Mouse (Mus musculus): ENCODE results near the gene Ikzf5. TPM values are rescaled to one million over a fixed set of nuclear protein-coding genes. Genes with fewer than 3 reads are reported as not detected.

Ikzf5 gene
- polyA plus RNA-seq, 1 experiment from 2014 or later, result 25.4 TPM

- H3K27me3 ChIP-seq (ENCODE audit: control insufficient read depth, insufficient read depth, low read length), result no peaks in the 10 kb centered on the region
- H3K9ac ChIP-seq (ENCODE audit: low read depth, low read length), result no peak overlapping the region
- no peak for DNase-seq (ENCODE audit: low spot score)
- H3K9me3 ChIP-seq (ENCODE audit: control insufficient read depth, low read length), result no peaks in the 10 kb centered on the region
- no peak for ATAC-seq (ENCODE audit: low FRiP score)
- H3K4me3 ChIP-seq (ENCODE audit: low read depth, low read length), result no peak overlapping the region
- 92% methylated on average over 8 of the region's 8 CpGs for whole genome bisulfite sequencing
- no peaks in the 10 kb centered on the region for H3K4me1 ChIP-seq (replicated peaks; ENCODE audit: control insufficient read depth, insufficient read depth, low read length)
- H3K27ac ChIP-seq (ENCODE audit: low read depth, low read length), result no peak overlapping the region
- no peak overlapping the region for H3K4me2 ChIP-seq (replicated peaks; ENCODE audit: low read depth, low read length)
- H3K36me3 ChIP-seq (ENCODE audit: control insufficient read depth, insufficient read depth, low read length), result no peaks in the 10 kb centered on the region
Measured at GRCm38 (mm10) chr7:131364131-131364530, 46.2 kb downstream of the Ikzf5 start.

- H3K4me3 ChIP-seq (ENCODE audit: low read depth, low read length), result peak within 1 kb of the TSS; percentile 89
- peak within 1 kb of the TSS; percentile 82 for H3K4me2 ChIP-seq (replicated peaks; ENCODE audit: low read depth, low read length)
- H3K4me1 ChIP-seq (replicated peaks; ENCODE audit: control insufficient read depth, insufficient read depth, low read length), result no peaks in the 10 kb centered on the region
- peak within 1 kb of the TSS; percentile 92 for H3K9ac ChIP-seq (ENCODE audit: low read depth, low read length)
- WGBS, result 0% methylated on average over 55 of the region's 55 CpGs
- no peaks in the 10 kb centered on the region for H3K36me3 ChIP-seq (ENCODE audit: control insufficient read depth, insufficient read depth, low read length)
- H3K9me3 ChIP-seq (ENCODE audit: control insufficient read depth, low read length), result no peaks in the 10 kb centered on the region
- H3K27ac ChIP-seq (ENCODE audit: low read depth, low read length), result peak within 1 kb of the TSS; percentile 70
- ATAC-seq (ENCODE audit: low FRiP score), result peak; percentile 98
- DNase-seq (ENCODE audit: low spot score), result peak; percentile 98
- no peaks in the 10 kb centered on the region for H3K27me3 ChIP-seq (ENCODE audit: control insufficient read depth, insufficient read depth, low read length)
Measured at GRCm38 (mm10) chr7:131362615-131363300, 47.6 kb downstream of the Ikzf5 start, which contains the start of gene 2310057M21Rik. 2310057M21Rik (minus strand) TSS chr7:131362759.

GRCm38 (mm10) chr7:131362269-131362614, 48.1 kb downstream of the Ikzf5 start:
- Histone ChIP-seq H3K27me3 (ENCODE audit: control insufficient read depth, insufficient read depth, low read length) (no peaks in the 10 kb centered on the region), H3K4me1 (replicated peaks; ENCODE audit: control insufficient read depth, insufficient read depth, low read length) (no peaks in the 10 kb centered on the region), H3K4me3 (ENCODE audit: low read depth, low read length) (peak overlapping the region; percentile 89), H3K27ac (ENCODE audit: low read depth, low read length) (peak overlapping the region; percentile 70), H3K4me2 (replicated peaks; ENCODE audit: low read depth, low read length) (peak overlapping the region; percentile 82), H3K9me3 (ENCODE audit: control insufficient read depth, low read length) (no peaks in the 10 kb centered on the region), H3K36me3 (ENCODE audit: control insufficient read depth, insufficient read depth, low read length) (peaks cover 2% of the 10 kb centered on the region; the same call in 1 of the 2 replicates), H3K9ac (ENCODE audit: low read depth, low read length) (peak overlapping the region; percentile 92)
- ATAC-seq (ENCODE audit: low FRiP score) (peak; percentile 81), DNase-seq (ENCODE audit: low spot score) (no peak)
- WGBS, result under 1% methylated on average over 35 of the region's 35 CpGs

GRCm38 (mm10) chr7:131356105-131356504, 54.2 kb downstream of the Ikzf5 start:
- DNase-seq (ENCODE audit: low spot score) (no peak), ATAC-seq (ENCODE audit: low FRiP score) (no peak)
- Histone ChIP-seq H3K27me3 (ENCODE audit: control insufficient read depth, insufficient read depth, low read length) (no peaks in the 10 kb centered on the region), H3K9me3 (ENCODE audit: control insufficient read depth, low read length) (no peaks in the 10 kb centered on the region), H3K36me3 (ENCODE audit: control insufficient read depth, insufficient read depth, low read length) (peaks cover 10% of the 10 kb centered on the region; the same call in 1 of the 2 replicates), H3K27ac (ENCODE audit: low read depth, low read length) (no peak overlapping the region), H3K4me2 (replicated peaks; ENCODE audit: low read depth, low read length) (no peak overlapping the region), H3K9ac (ENCODE audit: low read depth, low read length) (no peak overlapping the region), H3K4me3 (ENCODE audit: low read depth, low read length) (no peak overlapping the region), H3K4me1 (replicated peaks; ENCODE audit: control insufficient read depth, insufficient read depth, low read length) (no peaks in the 10 kb centered on the region)
- 92% methylated on average over 13 of the region's 13 CpGs for WGBS

GRCm38 (mm10) chr7:131345856-131346541, 64.3 kb downstream of the Ikzf5 start:
- H3K27me3 ChIP-seq (ENCODE audit: control insufficient read depth, insufficient read depth, low read length), result no peaks in the 10 kb centered on the region
- H3K4me3 ChIP-seq (ENCODE audit: low read depth, low read length), result no peak overlapping the region
- DNase-seq (ENCODE audit: low spot score) (no peak), ATAC-seq (ENCODE audit: low FRiP score) (no peak)
- 78% methylated on average over 7 of the region's 7 CpGs for WGBS
- peaks cover 4% of the 10 kb centered on the region; the same call in 1 of the 2 replicates for H3K36me3 ChIP-seq (ENCODE audit: control insufficient read depth, insufficient read depth, low read length)
- no peaks in the 10 kb centered on the region for H3K9me3 ChIP-seq (ENCODE audit: control insufficient read depth, low read length)
- H3K4me1 ChIP-seq (replicated peaks; ENCODE audit: control insufficient read depth, insufficient read depth, low read length), result no peaks in the 10 kb centered on the region
- H3K9ac ChIP-seq (ENCODE audit: low read depth, low read length), result no peak overlapping the region
- H3K27ac ChIP-seq (ENCODE audit: low read depth, low read length), result no peak overlapping the region
- no peak overlapping the region for H3K4me2 ChIP-seq (replicated peaks; ENCODE audit: low read depth, low read length)

Other genes starting within 250 kb of the Ikzf5 start
- gene 5430419D17Rik, start 236.1 kb downstream of the Ikzf5 start, polyA plus RNA-seq (2014; fragmentation: Nextera tagmentation; extraction: Ambion mirVana), result not detected in 2 replicates
- not detected in 2 replicates for gene Cuzd1, start 88.2 kb downstream of the Ikzf5 start, polyA plus RNA-seq (2014; fragmentation: Nextera tagmentation; extraction: Ambion mirVana)
- gene Fam24b, start 81.0 kb downstream of the Ikzf5 start, polyA plus RNA-seq (2014; fragmentation: Nextera tagmentation; extraction: Ambion mirVana), result not detected in 2 replicates
- not detected in 2 replicates for gene Fam24a, start 76.7 kb downstream of the Ikzf5 start, polyA plus RNA-seq (2014; fragmentation: Nextera tagmentation; extraction: Ambion mirVana)
- gene 2310057M21Rik, start 47.8 kb downstream of the Ikzf5 start, polyA plus RNA-seq (2014; fragmentation: Nextera tagmentation; extraction: Ambion mirVana), result 22.5 and 23.7 TPM in 2 replicates
- 59.4 and 63.3 TPM in 2 replicates for gene Pstk, start 39.4 kb downstream of the Ikzf5 start, polyA plus RNA-seq (2014; fragmentation: Nextera tagmentation; extraction: Ambion mirVana)
- gene Acadsb, start 80 bp upstream of the Ikzf5 start, polyA plus RNA-seq (2014; fragmentation: Nextera tagmentation; extraction: Ambion mirVana), result 88.8 and 93.7 TPM in 2 replicates
- gene Hmx3, start 132.3 kb upstream of the Ikzf5 start, polyA plus RNA-seq (2014; fragmentation: Nextera tagmentation; extraction: Ambion mirVana), result 0.57 and 1.2 TPM in 2 replicates
- gene Hmx2, start 138.3 kb upstream of the Ikzf5 start, polyA plus RNA-seq (2014; fragmentation: Nextera tagmentation; extraction: Ambion mirVana), result 2.7 and 3.5 TPM in 2 replicates
- 271 and 278 TPM in 2 replicates for gene Bub3, start 149.7 kb upstream of the Ikzf5 start, polyA plus RNA-seq (2014; fragmentation: Nextera tagmentation; extraction: Ambion mirVana)